Mouse (Mus musculus) CH12.LX (cell line): Measurements from ENCODE around the gene Thrb. TPM values are rescaled to one million over a fixed set of nuclear protein-coding genes. Genes with fewer than 3 reads are reported as not detected.

Source experiments
- DNase-seq: peaks from one replicate; pipeline ENCODE4 v3.0.0-alpha.2; 2013; ENCODE audit errors: extremely low read depth
- H3K27ac ChIP-seq: 2 replicates; pipeline ENCODE4 v1.5.1; 2012; ENCODE audit warnings: low read depth, mild to moderate bottlenecking, control low read depth, moderate library complexity; ENCODE audit not compliant: insufficient read depth
- H3K27me3 ChIP-seq: replicated peaks from 2 replicates; pipeline ENCODE3; 2012; ENCODE audit warnings: inconsistent platforms
- H3K36me3 ChIP-seq, 2 experiments: replicated peaks in 1 of 2; 2 replicates each; pipeline versions ENCODE3 to v1.6.1; 2012; ENCODE audit warnings: inconsistent platforms in 1 of 2, low read length in 1 of 2, mild to moderate bottlenecking in 1 of 2, mixed read lengths in 1 of 2, moderate library complexity in 1 of 2; ENCODE audit not compliant: control insufficient read depth in 1 of 2, insufficient read depth in 1 of 2
- H3K4me1 ChIP-seq, 2 experiments: 2 replicates each; pipeline ENCODE4 v1.6.1; 2012; ENCODE audit warnings: inconsistent platforms in 1 of 2, moderate library complexity in 1 of 2; ENCODE audit not compliant: insufficient read depth in 2 of 2, control insufficient read depth in 1 of 2
- H3K4me2 ChIP-seq: 2 replicates; pipeline ENCODE4 v1.6.1; 2012; ENCODE audit warnings: low read depth, mild to moderate bottlenecking, control low read depth; ENCODE audit not compliant: poor library complexity, insufficient read depth, severe bottlenecking
- H3K4me3 ChIP-seq, 3 experiments: fragments of 150-350 bp in 1 of 3; sonication (generic) in 1 of 3; replicated peaks in 1 of 3; 2 replicates each; pipeline versions ENCODE3 to v1.5.1; 2011 to 2012; ENCODE audit warnings: low read depth in 2 of 3, low read length in 2 of 3, mild to moderate bottlenecking in 2 of 3, moderate library complexity in 2 of 3, control low read depth in 1 of 3, improper control_type of control experiment in 1 of 3, inconsistent platforms in 1 of 3, mixed read lengths in 1 of 3; ENCODE audit not compliant: poor library complexity in 1 of 3
- H3K79me2 ChIP-seq: replicated peaks from 2 replicates; pipeline ENCODE4 v1.6.1; 2012; ENCODE audit warnings: mild to moderate bottlenecking, moderate library complexity; ENCODE audit not compliant: control insufficient read depth, poor library complexity, insufficient read depth, severe bottlenecking; ENCODE audit errors: extremely low read depth
- H3K9ac ChIP-seq: 2 replicates; pipeline ENCODE4 v1.6.1; 2012; ENCODE audit warnings: low read depth, mild to moderate bottlenecking, control low read depth, moderate library complexity; ENCODE audit not compliant: insufficient read depth
- H3K9me3 ChIP-seq: replicated peaks from 2 replicates; pipeline ENCODE3; 2012; ENCODE audit warnings: low read length, inconsistent platforms, mixed read lengths
- BHLHE40 ChIP-seq: IDR thresholded peaks from 2 replicates; pipeline ENCODE4 v1.6.1; 2011; ENCODE audit warnings: mild to moderate bottlenecking, low read depth, low read length, improper control_type of control experiment
- CHD1 ChIP-seq: IDR thresholded peaks from 2 replicates; pipeline ENCODE4 v1.6.1; 2012; ENCODE audit warnings: low read depth, low read length, improper control_type of control experiment, inconsistent platforms
- CHD2 ChIP-seq: IDR thresholded peaks from 2 replicates; pipeline ENCODE4 v1.6.1; 2011; ENCODE audit warnings: low read length, improper control_type of control experiment
- CTCF ChIP-seq, 2 experiments: IDR thresholded peaks in 1 of 2; conservative IDR thresholded peaks in 1 of 2; 2 replicates each; pipeline ENCODE4 v1.5.1; 2011 to 2012; ENCODE audit warnings: low read depth in 2 of 2, low read length in 2 of 2, improper control_type of control experiment in 1 of 2, inconsistent platforms in 1 of 2, mild to moderate bottlenecking in 1 of 2, moderate library complexity in 1 of 2
- E2F4 ChIP-seq: IDR thresholded peaks from 2 replicates; pipeline ENCODE4 v1.6.1; 2011; ENCODE audit warnings: low read depth, low read length, improper control_type of control experiment; ENCODE audit not compliant: insufficient replicate concordance
- ELF1 ChIP-seq: IDR thresholded peaks from 2 replicates; pipeline ENCODE4 v1.6.1; 2014; ENCODE audit warnings: low read depth, mild to moderate bottlenecking, inconsistent platforms, low read length, improper control_type of control experiment
- EP300 ChIP-seq: IDR thresholded peaks from 2 replicates; pipeline ENCODE4 v1.6.1; 2011; ENCODE audit warnings: low read length, improper control_type of control experiment
- HCFC1 ChIP-seq: IDR thresholded peaks from 2 replicates; pipeline ENCODE4 v1.6.1; 2012; ENCODE audit warnings: low read depth, mild to moderate bottlenecking, inconsistent platforms, low read length, improper control_type of control experiment
- IRF4 ChIP-seq: IDR thresholded peaks from 2 replicates; pipeline ENCODE4 v1.6.1; 2014; ENCODE audit warnings: low read depth, mild to moderate bottlenecking, inconsistent platforms, low read length, improper control_type of control experiment
- JUND ChIP-seq: conservative IDR thresholded peaks from 2 replicates; pipeline ENCODE4 v1.6.1; 2011; ENCODE audit warnings: low read depth, low read length, improper control_type of control experiment
- KAT2A ChIP-seq: IDR thresholded peaks from 2 replicates; pipeline ENCODE4 v1.6.1; 2012; ENCODE audit warnings: low read length, improper control_type of control experiment, inconsistent platforms; ENCODE audit not compliant: insufficient replicate concordance
- MAFK ChIP-seq: IDR thresholded peaks from 2 replicates; pipeline ENCODE4 v1.6.1; 2011; ENCODE audit warnings: low read length, improper control_type of control experiment; ENCODE audit not compliant: insufficient replicate concordance
- MAX ChIP-seq: IDR thresholded peaks from 2 replicates; pipeline ENCODE4 v1.6.1; 2011; ENCODE audit warnings: low read length, improper control_type of control experiment
- MAZ ChIP-seq: IDR thresholded peaks from 2 replicates; pipeline ENCODE4 v1.6.1; 2012; ENCODE audit warnings: low read depth, mild to moderate bottlenecking, inconsistent platforms, low read length, improper control_type of control experiment, moderate library complexity
- MEF2A ChIP-seq: IDR thresholded peaks from 2 replicates; pipeline ENCODE4 v1.6.1; 2014; ENCODE audit warnings: low read depth, mild to moderate bottlenecking, inconsistent platforms, low read length, improper control_type of control experiment, borderline replicate concordance
- MXI1 ChIP-seq: IDR thresholded peaks from 2 replicates; pipeline ENCODE4 v1.6.1; 2011; ENCODE audit warnings: mild to moderate bottlenecking, low read depth, low read length, improper control_type of control experiment
- MYC ChIP-seq: IDR thresholded peaks from 2 replicates; pipeline ENCODE4 v1.6.1; 2011; ENCODE audit warnings: low read depth, mild to moderate bottlenecking, improper control_type of control experiment, low read length
- NELFE ChIP-seq: IDR thresholded peaks from 2 replicates; pipeline ENCODE4 v1.6.1; 2011; ENCODE audit warnings: low read depth, low read length, improper control_type of control experiment
- NRF1 ChIP-seq: IDR thresholded peaks from 2 replicates; pipeline ENCODE4 v1.6.1; 2014; ENCODE audit warnings: low read depth, mild to moderate bottlenecking, inconsistent platforms, low read length, improper control_type of control experiment, moderate library complexity
- POLR2AphosphoS2 ChIP-seq: IDR thresholded peaks from 2 replicates; pipeline ENCODE4 v1.6.1; 2011; ENCODE audit warnings: low read depth, low read length, improper control_type of control experiment
- SMC3 ChIP-seq: IDR thresholded peaks from 2 replicates; pipeline ENCODE4 v1.6.1; 2011; ENCODE audit warnings: low read depth, low read length, improper control_type of control experiment
- UBTF ChIP-seq: IDR thresholded peaks from 2 replicates; pipeline ENCODE4 v1.6.1; 2012; ENCODE audit warnings: low read depth, mild to moderate bottlenecking, inconsistent platforms, low read length, improper control_type of control experiment, moderate library complexity
- ZKSCAN1 ChIP-seq: IDR thresholded peaks from 2 replicates; pipeline ENCODE4 v1.6.1; 2012; ENCODE audit warnings: low read depth, inconsistent platforms, low read length, improper control_type of control experiment, borderline replicate concordance
- ZMIZ1 ChIP-seq: IDR thresholded peaks from 2 replicates; pipeline ENCODE4 v1.6.1; 2012; ENCODE audit warnings: low read depth, mild to moderate bottlenecking, inconsistent platforms, low read length, improper control_type of control experiment
- dilution Hi-C: fragments of 300-500 bp; cut with MboI; formaldehyde crosslinking; loops from 2 replicates; pipeline ENCODE4 v1.14.3; 2020; ENCODE audit warnings: low sequenced_read_pairs; ENCODE audit not compliant: extremely low pct_unique_long_range_greater_than_20kb, extremely low pct_ligation_motif_present
- in situ Hi-C: fragments of 300-500 bp; cut with MboI; formaldehyde crosslinking; loops from 3 replicates; pipeline ENCODE4 v1.14.3; 2019; ENCODE audit warnings: low sequenced_read_pairs, low pct_ligation_motif_present, low pct_unique_long_range_greater_than_20kb, mixed read lengths
- polyA plus RNA-seq: library from polyadenylated mRNA; unstranded; fragments of >175 nt; gene quantifications from 2 replicates; pipeline ENCODE4 v1.2.1, GENCODE M21; 2012; ENCODE audit warnings: low read depth; ENCODE audit not compliant: insufficient read length
- total RNA-seq, 2 experiments: library from RNA; depleted of rRNA; stranded (reverse); fragments of 300-350 nt in 1 of 2; fragments of >200 nt in 1 of 2; gene quantifications; 2 replicates each; pipeline ENCODE4 v1.2.3; 2012 to 2014

Thrb gene
- total and polyA plus RNA-seq, 3 experiments = 0.56 to 1.6 (median 0.60) TPM

- peak; percentile 51; the same call in 1 of the 2 replicates for TF ChIP-seq MXI1
- TF ChIP-seq MEF2A = peak; percentile 21; the same call in 1 of the 2 replicates
- TF ChIP-seq NRF1 = peak; percentile 27; the same call in 1 of the 2 replicates
- peak; percentile 85 for TF ChIP-seq UBTF
- peak in 1 of 2 experiments; percentile 28; a peak in 2 of 4 replicates for TF ChIP-seq CTCF (conservative IDR thresholded peaks at IDR 0.05 in 1 of 2, IDR thresholded peaks at IDR 0.05 in 1 of 2; ENCODE audit: low read depth in 2 of 2, low read length in 2 of 2)
- TF ChIP-seq BHLHE40 = no peak
- no peak for TF ChIP-seq E2F4
- no peaks in the 10 kb centered on the region for H3K36me3 ChIP-seq
- H3K27ac ChIP-seq = no peak overlapping the region
- dilution Hi-C loops (no loop called here), in situ Hi-C loops (loop anchor here (25.0 kb wide), 1 partner anchor 527 kb away; no protein-coding TSS in a partner anchor)
- no peaks in the 10 kb centered on the region for H3K9me3 ChIP-seq
- H3K4me2 ChIP-seq = peak overlapping the region; percentile 83
- peaks cover 0 to 8% of the 10 kb centered on the region in 2 experiments; a peak in 2 of 4 replicates for H3K4me1 ChIP-seq
- peak; percentile 45 for DNase-seq
- H3K4me3 ChIP-seq = peak overlapping the region; percentile 32 to 67 (median 63)
- peaks cover 6% of the 10 kb centered on the region for H3K27me3 ChIP-seq
- peak overlapping the region; percentile 39 for H3K9ac ChIP-seq
- no peaks in the 10 kb centered on the region for H3K79me2 ChIP-seq
Observed at GRCm38 (mm10) chr14:17660329-17661099, 453 bp downstream of the Thrb start.

- Histone ChIP-seq H3K4me3 (peak overlapping the region in 2 of 3 experiments; percentile 63 to 67), H3K36me3 (no peaks in the 10 kb centered on the region), H3K79me2 (no peaks in the 10 kb centered on the region), H3K27me3 (peaks cover 6% of the 10 kb centered on the region), H3K9ac (peak overlapping the region; percentile 0; the same call in 1 of the 2 replicates), H3K4me2 (peak overlapping the region; percentile 83), H3K27ac (no peak overlapping the region), H3K9me3 (no peaks in the 10 kb centered on the region), H3K4me1 (peaks cover 0 to 8% of the 10 kb centered on the region in 2 experiments; a peak in 2 of 4 replicates)
- no peak for TF ChIP-seq HCFC1
- no peak for TF ChIP-seq CHD2
- TF ChIP-seq MAFK = no peak
- TF ChIP-seq NELFE = no peak
- TF ChIP-seq SMC3 = no peak
- TF ChIP-seq ZMIZ1 = no peak
- no peak for TF ChIP-seq MAX
- TF ChIP-seq EP300 = no peak
- TF ChIP-seq IRF4 = no peak
- no peak for TF ChIP-seq ZKSCAN1
- no peak for TF ChIP-seq MAZ
- TF ChIP-seq CHD1 = no peak
- no peak for TF ChIP-seq POLR2AphosphoS2
- TF ChIP-seq UBTF = no peak
- no peak for TF ChIP-seq BHLHE40
- TF ChIP-seq MYC = no peak
- no peak for TF ChIP-seq KAT2A
- TF ChIP-seq ELF1 = no peak
- TF ChIP-seq JUND = no peak
- dilution Hi-C loops (no loop called here), in situ Hi-C loops (loop anchor here (25.0 kb wide), 1 partner anchor 526 kb away; no protein-coding TSS in a partner anchor)
- DNase-seq = peak; percentile 12
Observed at GRCm38 (mm10) chr14:17661100-17661521, 1.1 kb downstream of the Thrb start.
